Mouse (Mus musculus): ENCODE data around the gene Cog5. TPM values are rescaled to one million over a fixed set of nuclear protein-coding genes. Genes with fewer than 3 reads are reported as not detected.

Gene Cog5
- polyA plus RNA-seq, 1 experiment from 2014 or later: 27.6 TPM

DNA sequence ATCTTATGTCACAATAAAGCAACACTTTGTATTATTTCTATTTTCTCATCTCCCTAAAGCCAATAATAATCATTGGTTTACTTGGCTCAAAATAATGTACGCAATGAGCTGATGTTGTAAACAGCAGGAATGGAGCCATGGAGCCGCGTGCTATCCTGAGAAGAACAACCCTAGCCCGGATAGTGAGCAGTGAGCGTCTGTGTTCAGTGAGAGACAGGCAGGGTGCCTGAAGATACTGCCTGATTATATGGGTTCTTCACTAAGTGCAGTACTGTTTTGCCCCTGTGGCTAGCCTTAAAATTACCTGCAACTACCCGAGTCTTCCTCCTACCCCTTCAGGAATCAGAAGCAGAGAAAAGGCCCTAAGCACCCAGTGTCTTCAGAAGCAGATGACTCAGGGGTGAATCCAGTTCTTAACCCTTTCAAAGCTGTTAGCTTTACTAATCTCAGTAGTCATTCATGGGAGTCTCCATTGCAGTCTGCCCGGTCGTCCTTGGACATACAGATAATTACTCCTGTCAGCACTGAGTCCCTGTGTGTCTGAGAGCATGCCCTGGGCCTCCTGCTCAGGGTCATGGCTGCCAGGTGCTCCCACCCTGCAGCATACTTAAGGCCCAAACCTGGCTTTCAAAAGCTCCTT, 240.5 kb downstream of the Cog5 start:
- no peaks in the 10 kb centered on the region for H3K36me3 ChIP-seq (ENCODE audit: insufficient read depth, low read length)
- 47% methylated on average over 8 of the region's 8 CpGs for WGBS
- no peak overlapping the region for H3K27ac ChIP-seq (ENCODE audit: low read length)
- H3K9me3 ChIP-seq (ENCODE audit: low read length): no peaks in the 10 kb centered on the region
- H3K4me3 ChIP-seq (ENCODE audit: low read length): no peak overlapping the region
- H3K4me2 ChIP-seq (replicated peaks; ENCODE audit: low read depth, low read length): no peak overlapping the region
- ATAC-seq (ENCODE audit: low FRiP score, low TSS enrichment): no peak
- H3K27me3 ChIP-seq (ENCODE audit: insufficient read depth, low read length): no peaks in the 10 kb centered on the region
- H3K9ac ChIP-seq (replicated peaks; ENCODE audit: low read length): no peak overlapping the region
- no peaks in the 10 kb centered on the region for H3K4me1 ChIP-seq (ENCODE audit: insufficient read depth, low read length)

DNA sequence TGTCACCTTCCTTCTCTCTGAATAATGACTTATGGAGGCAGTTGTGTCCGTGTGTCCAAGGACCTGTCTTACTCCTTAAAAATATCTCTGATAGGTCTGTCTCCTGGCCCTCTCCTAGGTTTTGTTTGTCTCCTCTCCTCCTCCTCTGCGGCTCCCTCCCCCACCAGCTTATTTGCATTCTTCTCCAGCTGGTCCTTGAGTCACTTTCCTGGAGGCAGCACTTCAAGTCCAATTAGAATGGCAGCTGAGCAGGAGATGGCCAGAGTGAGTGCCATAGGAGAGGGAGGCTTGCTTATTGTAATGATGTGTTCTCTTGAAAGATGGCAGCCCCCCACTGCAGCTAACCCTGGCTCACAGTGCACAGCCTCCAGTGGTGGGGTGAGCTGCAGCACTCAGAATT, 241.2 kb downstream of the Cog5 start:
- no peaks in the 10 kb centered on the region for H3K4me1 ChIP-seq (ENCODE audit: insufficient read depth, low read length)
- no peaks in the 10 kb centered on the region for H3K9me3 ChIP-seq (ENCODE audit: low read length)
- 16% methylated on average over 2 of the region's 2 CpGs for WGBS
- H3K9ac ChIP-seq (replicated peaks; ENCODE audit: low read length): no peak overlapping the region
- no peak for ATAC-seq (ENCODE audit: low FRiP score, low TSS enrichment)
- H3K36me3 ChIP-seq (ENCODE audit: insufficient read depth, low read length): no peaks in the 10 kb centered on the region
- no peak overlapping the region for H3K27ac ChIP-seq (ENCODE audit: low read length)
- H3K4me3 ChIP-seq (ENCODE audit: low read length): no peak overlapping the region
- no peak overlapping the region for H3K4me2 ChIP-seq (replicated peaks; ENCODE audit: low read depth, low read length)
- no peaks in the 10 kb centered on the region for H3K27me3 ChIP-seq (ENCODE audit: insufficient read depth, low read length)

DNA sequence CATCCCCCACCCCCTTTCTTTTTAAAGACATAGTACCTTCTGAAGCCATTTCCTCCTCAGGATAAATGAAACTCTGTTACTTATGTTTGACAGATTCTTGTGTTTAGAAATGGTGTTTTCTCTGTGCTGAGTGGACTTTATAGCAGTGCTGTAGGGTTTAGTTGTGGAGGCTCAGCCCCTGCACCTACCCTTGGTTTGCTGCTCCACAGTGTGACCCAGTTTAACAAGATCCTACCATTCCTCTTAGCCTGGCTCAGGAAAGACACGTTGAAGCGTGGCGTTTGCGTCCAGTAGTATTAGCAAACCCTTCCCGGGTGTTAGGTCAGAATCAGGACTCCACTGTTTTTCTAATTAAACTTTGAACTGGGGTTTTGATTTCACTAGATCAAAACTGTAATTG, 241.6 kb downstream of the Cog5 start:
- H3K36me3 ChIP-seq (ENCODE audit: insufficient read depth, low read length): no peaks in the 10 kb centered on the region
- 43% methylated on average over 5 of the region's 5 CpGs for WGBS
- no peak overlapping the region for H3K27ac ChIP-seq (ENCODE audit: low read length)
- ATAC-seq (ENCODE audit: low FRiP score, low TSS enrichment): no peak
- no peaks in the 10 kb centered on the region for H3K9me3 ChIP-seq (ENCODE audit: low read length)
- H3K4me3 ChIP-seq (ENCODE audit: low read length): no peak overlapping the region
- no peak overlapping the region for H3K9ac ChIP-seq (replicated peaks; ENCODE audit: low read length)
- H3K4me1 ChIP-seq (ENCODE audit: insufficient read depth, low read length): no peaks in the 10 kb centered on the region
- no peaks in the 10 kb centered on the region for H3K27me3 ChIP-seq (ENCODE audit: insufficient read depth, low read length)
- no peak overlapping the region for H3K4me2 ChIP-seq (replicated peaks; ENCODE audit: low read depth, low read length)

DNA sequence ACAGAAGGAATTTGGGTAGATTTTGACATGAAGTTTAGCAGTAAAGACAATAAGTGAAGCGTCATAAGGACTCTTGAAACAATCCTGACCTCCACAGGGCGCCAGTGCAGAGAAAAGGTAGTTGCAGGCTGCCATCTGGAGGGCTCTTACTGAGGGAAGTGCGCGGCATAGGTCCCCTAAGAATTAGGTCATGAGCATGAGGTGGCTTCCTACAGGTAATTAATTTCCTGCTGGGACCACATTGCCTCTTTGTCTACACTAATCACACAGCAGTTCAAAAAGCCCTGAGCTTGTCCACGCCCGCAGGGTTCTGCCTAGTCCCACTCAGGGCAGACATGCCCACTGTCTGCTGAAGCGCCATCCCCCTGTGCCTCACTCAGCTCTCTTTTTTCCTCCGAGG, 242.3 kb downstream of the Cog5 start:
- WGBS: 60% methylated on average over 8 of the region's 8 CpGs
- no peaks in the 10 kb centered on the region for H3K9me3 ChIP-seq (ENCODE audit: low read length)

DNA sequence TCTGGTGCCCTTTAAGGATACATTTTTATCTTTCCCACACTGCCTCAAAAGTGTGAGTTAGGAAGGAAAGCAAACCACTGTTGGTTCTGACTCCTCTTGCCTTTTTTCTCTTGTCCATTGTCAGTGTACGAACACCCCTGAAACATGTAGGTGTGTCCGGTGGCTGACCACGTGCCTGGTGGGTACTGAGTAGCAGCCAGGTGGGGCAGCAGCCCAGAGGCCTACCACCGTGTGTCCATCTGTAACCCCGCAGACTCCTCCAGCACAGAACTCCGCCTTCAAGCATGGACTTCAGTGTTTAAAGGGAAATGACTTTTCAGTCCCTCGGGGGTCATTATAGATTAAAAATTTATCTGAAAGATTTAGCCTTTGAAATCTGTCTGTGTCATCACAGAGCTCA, 242.8 kb downstream of the Cog5 start:
- H3K36me3 ChIP-seq (ENCODE audit: insufficient read depth, low read length): peaks cover under 1% of the 10 kb centered on the region; the same call in 1 of the 2 replicates
- H3K4me2 ChIP-seq (replicated peaks; ENCODE audit: low read depth, low read length): no peak overlapping the region
- no peak overlapping the region for H3K9ac ChIP-seq (replicated peaks; ENCODE audit: low read length)
- no peak overlapping the region for H3K27ac ChIP-seq (ENCODE audit: low read length)
- no peaks in the 10 kb centered on the region for H3K9me3 ChIP-seq (ENCODE audit: low read length)
- H3K4me3 ChIP-seq (ENCODE audit: low read length): no peak overlapping the region
- no peaks in the 10 kb centered on the region for H3K27me3 ChIP-seq (ENCODE audit: insufficient read depth, low read length)
- WGBS: 70% methylated on average over 7 of the region's 7 CpGs
- no peak for ATAC-seq (ENCODE audit: low FRiP score, low TSS enrichment)
- no peaks in the 10 kb centered on the region for H3K4me1 ChIP-seq (ENCODE audit: insufficient read depth, low read length)

More for the DNA sequence above, 242.3 kb downstream of the Cog5 start:
- H3K4me2 ChIP-seq (replicated peaks; ENCODE audit: low read depth, low read length): no peak overlapping the region
- H3K36me3 ChIP-seq (ENCODE audit: insufficient read depth, low read length): no peaks in the 10 kb centered on the region
- no peak overlapping the region for H3K9ac ChIP-seq (replicated peaks; ENCODE audit: low read length)
- H3K27ac ChIP-seq (ENCODE audit: low read length): no peak overlapping the region
- H3K4me1 ChIP-seq (ENCODE audit: insufficient read depth, low read length): no peaks in the 10 kb centered on the region
- H3K4me3 ChIP-seq (ENCODE audit: low read length): no peak overlapping the region
- H3K27me3 ChIP-seq (ENCODE audit: insufficient read depth, low read length): no peaks in the 10 kb centered on the region
- no peak for ATAC-seq (ENCODE audit: low FRiP score, low TSS enrichment)

DNA sequence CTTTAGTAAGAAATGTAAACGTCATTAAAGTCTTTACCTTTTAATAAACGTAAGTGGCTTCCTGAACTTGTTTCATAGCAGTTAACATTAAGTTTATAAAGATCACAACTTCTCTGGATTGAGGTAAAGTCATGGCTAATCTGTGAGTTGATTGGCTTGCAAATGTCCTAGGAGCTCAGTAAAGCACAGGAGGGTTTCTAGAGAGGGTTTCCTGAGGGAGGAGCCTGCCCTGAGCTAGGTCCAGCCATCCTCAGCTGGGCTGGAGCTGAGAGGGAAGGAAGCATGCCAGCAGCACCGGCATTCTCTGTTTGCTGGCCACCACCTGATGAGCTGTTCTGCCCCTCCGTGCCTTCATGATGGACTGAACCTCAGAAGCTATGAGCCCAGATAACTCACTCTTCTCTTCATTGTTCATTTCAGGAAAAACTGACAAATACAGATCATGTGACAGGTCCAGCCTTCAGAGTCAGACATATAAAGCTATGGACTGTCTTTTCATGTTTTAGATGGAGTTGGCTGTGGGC, 245.8 kb downstream of the Cog5 start:
- 79% methylated on average over 4 of the region's 4 CpGs for WGBS
- no peak overlapping the region for H3K4me3 ChIP-seq (ENCODE audit: low read length)

DNA sequence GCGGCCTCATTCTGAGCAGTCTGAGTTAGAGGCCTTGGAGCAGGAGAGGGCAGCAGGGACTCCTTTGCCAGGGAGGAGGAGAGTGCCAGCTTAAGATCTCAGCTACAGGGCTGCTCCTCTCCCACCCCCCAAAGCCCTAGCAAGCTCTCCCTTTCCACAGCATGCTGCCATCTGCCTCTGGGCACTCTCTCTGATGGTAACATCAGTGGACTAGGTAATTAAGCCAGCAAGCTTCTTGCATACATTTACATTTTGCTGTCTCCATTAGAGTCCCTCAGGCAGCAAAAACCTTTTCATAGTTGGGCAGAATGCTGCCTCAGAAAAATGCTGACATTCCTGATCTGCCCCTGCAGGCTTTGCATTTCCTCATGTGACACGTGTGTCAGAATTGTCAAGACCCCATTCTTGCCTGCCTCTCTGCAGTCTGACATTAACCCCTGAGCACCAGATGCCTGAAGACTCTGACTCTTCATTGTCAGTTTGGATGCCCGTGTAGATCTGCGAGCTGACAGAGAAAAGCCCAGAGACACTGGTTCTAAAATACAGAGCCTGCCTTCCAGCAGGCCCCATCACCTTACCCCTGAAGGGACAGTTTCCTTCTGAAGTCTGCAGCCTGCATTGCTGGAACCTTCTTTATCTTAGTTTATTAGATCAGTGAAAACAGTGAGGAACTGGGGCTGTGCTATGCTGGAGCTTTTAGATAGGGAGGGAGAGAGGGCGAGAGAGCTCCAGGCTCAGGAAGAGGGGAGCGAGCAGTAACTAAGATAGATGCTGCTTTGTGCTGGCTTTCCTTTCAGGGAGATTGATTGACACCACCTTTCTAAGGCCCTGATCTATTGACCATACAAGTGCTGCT, 251.3 kb downstream of the Cog5 start:
- no peak overlapping the region for H3K4me2 ChIP-seq (replicated peaks; ENCODE audit: low read depth, low read length)
- no peak overlapping the region for H3K27ac ChIP-seq (ENCODE audit: low read length)
- no peak for ATAC-seq (ENCODE audit: low FRiP score, low TSS enrichment)
- 65% methylated on average over 6 of the region's 6 CpGs for WGBS
- no peaks in the 10 kb centered on the region for H3K27me3 ChIP-seq (ENCODE audit: insufficient read depth, low read length)
- no peak overlapping the region for H3K9ac ChIP-seq (replicated peaks; ENCODE audit: low read length)
- no peaks in the 10 kb centered on the region for H3K4me1 ChIP-seq (ENCODE audit: insufficient read depth, low read length)
- H3K36me3 ChIP-seq (ENCODE audit: insufficient read depth, low read length): peaks cover 3% of the 10 kb centered on the region; the same call in 1 of the 2 replicates
- no peaks in the 10 kb centered on the region for H3K9me3 ChIP-seq (ENCODE audit: low read length)
- no peak overlapping the region for H3K4me3 ChIP-seq (ENCODE audit: low read length)

More for the DNA sequence above, 245.8 kb downstream of the Cog5 start:
- Histone ChIP-seq H3K27me3 (ENCODE audit: insufficient read depth, low read length) (no peaks in the 10 kb centered on the region), H3K4me1 (ENCODE audit: insufficient read depth, low read length) (no peaks in the 10 kb centered on the region), H3K27ac (ENCODE audit: low read length) (no peak overlapping the region), H3K36me3 (ENCODE audit: insufficient read depth, low read length) (peaks cover 3% of the 10 kb centered on the region; the same call in 1 of the 2 replicates), H3K9ac (replicated peaks; ENCODE audit: low read length) (no peak overlapping the region), H3K4me2 (replicated peaks; ENCODE audit: low read depth, low read length) (no peak overlapping the region), H3K9me3 (ENCODE audit: low read length) (no peaks in the 10 kb centered on the region)
- no peak for ATAC-seq (ENCODE audit: low FRiP score, low TSS enrichment)

DNA sequence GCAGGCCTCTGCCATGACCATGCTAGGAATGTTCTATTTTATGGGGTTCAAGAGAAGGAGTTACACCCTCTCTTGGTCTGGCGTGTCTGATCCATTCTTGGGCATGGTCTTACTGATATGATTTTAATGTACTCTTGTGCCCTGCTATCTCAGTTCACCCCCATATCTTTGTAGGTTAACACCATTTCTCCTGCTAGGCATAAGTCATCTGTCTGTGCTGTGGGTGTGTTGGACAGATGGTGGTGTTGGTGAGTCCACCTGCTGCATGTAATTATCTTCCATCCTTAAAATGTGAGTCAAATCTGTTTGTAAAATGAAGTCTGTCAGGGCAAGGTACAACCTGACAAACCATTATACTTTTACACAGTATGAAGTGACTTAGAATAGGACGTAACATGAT, 252.8 kb downstream of the Cog5 start:
- Histone ChIP-seq H3K4me1 (ENCODE audit: insufficient read depth, low read length) (no peaks in the 10 kb centered on the region), H3K4me2 (replicated peaks; ENCODE audit: low read depth, low read length) (no peak overlapping the region), H3K4me3 (ENCODE audit: low read length) (no peak overlapping the region), H3K27me3 (ENCODE audit: insufficient read depth, low read length) (no peaks in the 10 kb centered on the region), H3K27ac (ENCODE audit: low read length) (no peak overlapping the region), H3K9ac (replicated peaks; ENCODE audit: low read length) (no peak overlapping the region), H3K36me3 (ENCODE audit: insufficient read depth, low read length) (peaks cover 3% of the 10 kb centered on the region; the same call in 1 of the 2 replicates), H3K9me3 (ENCODE audit: low read length) (no peaks in the 10 kb centered on the region)
- no peak for ATAC-seq (ENCODE audit: low FRiP score, low TSS enrichment)
- 96% methylated on average over 2 of the region's 2 CpGs for WGBS

DNA sequence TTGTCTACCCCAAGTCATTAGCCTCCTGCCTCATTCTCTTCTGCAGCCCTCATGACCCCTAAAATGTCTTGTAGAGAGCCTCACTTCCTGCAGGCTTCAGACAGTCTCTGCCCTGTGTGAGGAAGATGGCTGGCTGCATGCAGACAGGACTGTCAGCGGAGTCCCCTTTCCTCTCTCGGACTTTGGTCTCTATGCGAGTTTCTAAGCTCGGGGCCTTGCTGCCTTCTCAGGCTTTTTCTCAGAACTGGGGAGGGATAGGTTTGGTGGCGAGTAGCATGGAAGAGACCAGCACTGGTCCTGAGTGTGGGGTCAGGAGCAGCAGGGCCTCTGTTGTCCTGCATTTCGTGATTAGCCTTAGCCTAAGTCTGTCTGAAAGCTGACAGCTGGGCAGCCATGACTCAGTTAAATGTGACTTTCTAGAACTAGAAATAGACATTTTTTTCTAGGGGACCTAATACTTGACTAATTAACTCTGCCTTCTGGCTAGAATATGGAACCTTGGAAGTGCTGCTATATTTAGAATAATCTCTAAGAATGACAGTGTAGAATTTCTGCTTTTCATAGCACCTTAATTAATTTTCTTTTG, 258.4 kb downstream of the Cog5 start:
- no peak overlapping the region for H3K4me3 ChIP-seq (ENCODE audit: low read length)
- no peaks in the 10 kb centered on the region for H3K4me1 ChIP-seq (ENCODE audit: insufficient read depth, low read length)
- H3K27me3 ChIP-seq (ENCODE audit: insufficient read depth, low read length): no peaks in the 10 kb centered on the region
- H3K9ac ChIP-seq (replicated peaks; ENCODE audit: low read length): no peak overlapping the region
- no peaks in the 10 kb centered on the region for H3K36me3 ChIP-seq (ENCODE audit: insufficient read depth, low read length)
- H3K27ac ChIP-seq (ENCODE audit: low read length): no peak overlapping the region
- no peak overlapping the region for H3K4me2 ChIP-seq (replicated peaks; ENCODE audit: low read depth, low read length)
- ATAC-seq (ENCODE audit: low FRiP score, low TSS enrichment): no peak
- no peaks in the 10 kb centered on the region for H3K9me3 ChIP-seq (ENCODE audit: low read length)
- WGBS: 87% methylated on average over 6 of the region's 6 CpGs

All from kidney, embryonic 16.5 days (tissue).